Mouse (Mus musculus) lung, adult 2 months (tissue): ENCODE measurements around the gene Acsl6.

Experiments used
- CTCF ChIP-seq: fragments of 200-500 bp; IDR thresholded peaks from 2 replicates; pipeline ENCODE4 v1.5.1; 2011; ENCODE audit warnings: mild to moderate bottlenecking, low read length, control low read depth; ENCODE audit not compliant: insufficient read depth
- POLR2A ChIP-seq: fragments of 200-500 bp; IDR thresholded peaks from 2 replicates; pipeline ENCODE4 v1.6.1; 2011; ENCODE audit warnings: low read depth, mild to moderate bottlenecking, control low read depth, low read length, borderline replicate concordance; ENCODE audit errors: extremely low read depth

- TF ChIP-seq CTCF (no peak), POLR2A (no peak)
These were observed 9.0 kb downstream of the Acsl6 start for GRCm38 (mm10) chr11:54312603-54313002.
